Mouse (Mus musculus) heart, postnatal 14 days (tissue): ENCODE data around the gene Ephb2. TPM values are rescaled to one million over a fixed set of nuclear protein-coding genes. Genes with fewer than 3 reads are reported as not detected.
A peak's percentile ranks its signal among the peaks of the same experiment; 100 is the strongest.

Experiments used
- DNase-seq, 2 experiments: peaks; one replicate each; pipeline ENCODE4 v3.0.0; 2021 to 2022
- intact Hi-C: fragments of 180-260 bp; cut with DNase I; formaldehyde crosslinking; loops from one replicate; pipeline ENCODE4 v1.15.1; 2025
- total RNA-seq, 2 experiments: library from RNA; stranded (reverse); gene quantifications; 2 replicates each; pipeline ENCODE4 v1.2.3; 2021

Gene Ephb2
- total RNA-seq, 2 experiments from 2014 or later = 0.81 to 1.1 TPM

DNA sequence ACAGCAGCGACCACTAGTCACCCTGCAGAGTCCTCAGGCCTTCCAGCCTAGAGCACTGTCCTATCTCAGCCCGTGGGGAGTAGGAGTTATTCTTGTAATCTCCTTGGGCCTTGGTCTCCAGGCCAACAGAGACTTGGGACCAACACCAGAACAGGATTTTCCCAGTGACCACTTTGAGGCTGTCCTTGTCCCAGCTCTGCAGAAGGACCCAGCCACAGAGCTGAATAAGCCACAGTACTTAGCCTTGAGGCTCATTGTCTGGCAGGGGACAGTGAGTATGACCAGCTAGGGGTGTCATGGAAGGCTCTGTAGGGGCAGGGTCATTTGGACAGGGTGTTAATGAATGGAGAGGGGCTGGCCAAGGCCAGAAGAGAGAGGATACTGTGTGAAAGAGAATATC is 126.8 kb downstream of the Ephb2 start:
- DNase-seq = no peak
- intact Hi-C loops = no loop called here

GRCm38 (mm10) chr4:136706696-136707095 is 129.1 kb downstream of the Ephb2 start:
- intact Hi-C loops = no loop called here
- DNase-seq = no peak

DNA sequence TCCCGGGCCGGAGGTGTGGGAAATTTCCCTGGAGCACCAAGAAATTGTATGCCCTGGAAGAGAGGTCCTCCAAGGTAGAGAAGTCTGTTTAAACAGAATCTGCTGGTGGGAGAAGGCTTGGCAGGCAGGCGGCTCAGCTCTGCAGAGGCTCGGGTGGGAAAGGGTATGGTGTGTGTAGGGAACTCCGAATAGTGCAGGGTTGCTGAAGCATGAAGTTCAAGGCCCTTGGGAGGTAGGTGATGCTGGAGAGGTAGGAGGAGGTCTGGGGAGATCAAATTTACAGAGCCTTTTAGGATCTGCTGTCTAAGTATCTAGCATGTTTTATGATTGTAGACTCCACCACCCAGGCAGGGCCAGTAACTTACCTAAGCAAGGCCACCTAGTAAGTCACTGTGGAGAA is 130.7 kb downstream of the Ephb2 start:
- DNase-seq = no peak
- intact Hi-C loops = no loop called here

- intact Hi-C loops = no loop called here
- no peak for DNase-seq
These were observed 131.2 kb downstream of the Ephb2 start for GRCm38 (mm10) chr4:136704551-136704950.

DNA sequence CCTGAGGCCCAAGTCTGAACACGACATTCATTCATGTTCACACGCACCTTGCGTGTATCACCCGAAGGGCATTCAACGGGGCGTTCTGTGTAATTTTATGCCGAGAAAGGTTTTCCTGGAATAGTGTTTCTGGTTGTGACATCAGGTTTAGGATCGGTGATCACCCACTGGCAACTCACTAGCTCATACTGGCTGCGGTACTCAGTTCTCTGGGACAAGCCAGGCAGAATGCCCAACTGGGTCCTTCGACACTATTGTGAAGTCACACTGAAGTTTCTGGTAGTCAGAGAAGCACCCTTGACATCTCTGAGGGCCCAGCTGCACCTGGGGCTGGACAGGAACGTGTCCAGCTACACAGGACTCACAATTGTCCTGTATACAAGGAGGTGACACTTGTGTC is 132.4 kb downstream of the Ephb2 start:
- no peak for DNase-seq
- intact Hi-C loops = no loop called here

DNA sequence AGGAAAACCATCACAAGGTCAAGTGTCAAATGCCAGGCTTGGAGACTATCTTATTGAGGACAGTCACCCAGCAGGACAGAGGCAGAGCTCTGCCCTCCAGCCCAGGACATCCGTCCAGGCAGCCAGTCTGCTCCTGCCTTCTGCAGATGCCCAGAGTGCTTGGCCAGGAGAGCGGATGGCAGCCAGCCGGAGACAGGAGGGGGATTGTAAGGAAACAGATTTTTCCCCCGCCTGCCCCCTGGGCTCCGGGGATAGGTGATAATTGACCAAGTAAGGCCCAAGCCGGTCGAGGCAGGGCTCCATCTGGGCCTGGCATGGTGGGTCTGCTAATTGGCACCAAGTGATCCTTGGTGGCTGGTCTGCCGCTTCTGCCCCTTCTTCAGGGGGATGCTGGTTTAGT is 133.3 kb downstream of the Ephb2 start:
- intact Hi-C loops = no loop called here
- no peak for DNase-seq

DNA sequence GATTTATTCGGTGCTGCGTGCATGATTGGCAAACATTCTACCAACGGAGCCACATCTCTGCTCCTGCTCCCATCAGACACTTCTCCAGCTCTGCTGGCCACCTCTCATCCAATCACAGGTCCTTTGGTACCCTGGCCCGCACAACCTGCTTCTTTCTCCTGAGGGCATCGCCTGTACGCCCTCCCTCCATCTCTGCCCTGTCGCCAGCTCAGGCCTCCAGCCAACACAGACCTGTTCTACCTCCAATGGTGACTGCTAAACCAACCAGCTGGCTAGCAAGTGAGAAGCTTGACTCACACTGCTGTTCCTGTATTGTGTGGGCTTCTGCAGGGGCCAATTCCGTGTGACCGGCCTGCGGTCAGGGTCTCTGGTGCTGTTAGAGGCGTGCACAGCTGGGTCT is 134.6 kb downstream of the Ephb2 start:
- intact Hi-C loops = no loop called here
- DNase-seq = no peak

DNA sequence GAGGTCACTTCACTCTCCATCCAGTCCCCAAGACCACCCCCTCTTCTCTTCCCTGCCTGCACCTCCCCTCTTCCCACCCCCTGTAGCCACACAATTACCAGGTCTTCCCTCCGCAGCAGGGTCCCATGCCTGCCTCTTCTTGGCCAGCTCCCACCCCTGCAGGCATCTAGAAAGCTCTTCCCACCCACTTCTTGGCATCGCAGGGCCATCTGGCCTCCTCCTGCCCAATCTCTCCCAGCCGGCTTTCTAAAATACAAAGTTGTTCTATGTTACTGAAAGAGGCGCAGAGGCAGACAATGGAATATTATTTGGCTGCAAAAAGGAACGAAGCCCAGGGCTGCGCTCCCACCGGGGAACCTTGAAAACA is 136.7 kb downstream of the Ephb2 start:
- no peak for DNase-seq
- intact Hi-C loops = loop anchor here (5.0 kb wide), 1 partner anchor 143 kb away; no protein-coding TSS in a partner anchor

- no peak for DNase-seq
- intact Hi-C loops = loop anchor here (5.0 kb wide), 1 partner anchor 144 kb away; no protein-coding TSS in a partner anchor
These were observed 137.2 kb downstream of the Ephb2 start for GRCm38 (mm10) chr4:136698404-136699083.

DNA sequence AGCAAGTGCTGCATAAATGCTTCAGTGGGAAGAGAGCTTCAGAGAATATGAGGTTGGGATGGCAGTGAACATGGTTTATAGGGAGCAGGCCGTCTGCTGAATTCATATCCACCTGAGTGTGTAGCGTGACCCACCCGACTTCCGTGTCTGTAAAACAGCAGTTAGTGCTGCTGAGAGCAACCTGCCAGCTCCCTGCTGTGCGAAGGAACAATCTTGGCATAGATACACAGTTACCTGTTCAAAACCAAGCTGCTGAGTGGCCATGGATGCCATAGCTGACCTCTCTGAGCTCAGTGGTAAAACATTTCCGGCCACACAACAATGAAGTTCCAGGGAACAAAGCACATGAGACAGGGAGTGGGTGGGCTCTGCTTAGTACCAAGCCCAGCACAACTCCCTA is 138.5 kb downstream of the Ephb2 start:
- intact Hi-C loops = loop anchor here (5.0 kb wide), 1 partner anchor 145 kb away; no protein-coding TSS in a partner anchor

GRCm38 (mm10) chr4:136696381-136696925 is 139.3 kb downstream of the Ephb2 start:
- intact Hi-C loops = loop anchor here (5.0 kb wide), 1 partner anchor 146 kb away; no protein-coding TSS in a partner anchor
- DNase-seq = peak; percentile 57 to 70

More for the DNA sequence above, 138.5 kb downstream of the Ephb2 start:
- no peak for DNase-seq

- DNase-seq = no peak
These were observed 140.1 kb downstream of the Ephb2 start for GRCm38 (mm10) chr4:136695696-136696095.

DNA sequence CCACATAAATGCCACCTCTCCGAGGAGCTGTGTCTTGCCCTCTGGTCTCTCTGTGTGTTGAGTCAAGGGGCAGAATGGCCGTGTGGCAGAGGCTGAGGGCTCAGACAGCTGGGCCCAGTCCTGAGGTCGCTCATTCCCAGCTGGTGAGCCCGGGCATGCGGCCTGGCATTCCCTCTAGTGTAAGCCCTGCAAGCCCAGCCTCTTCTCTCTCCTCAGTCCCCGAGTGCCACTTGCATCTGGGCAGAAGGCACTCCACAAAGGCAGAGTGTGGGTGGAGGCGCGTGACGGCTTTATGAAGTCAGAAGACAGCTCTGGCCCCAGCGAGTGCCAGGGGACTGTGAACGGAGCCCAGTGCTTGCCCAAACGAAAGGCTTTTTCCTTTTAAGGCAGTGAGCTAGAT is 145.8 kb downstream of the Ephb2 start:
- no peak for DNase-seq
- intact Hi-C loops = no loop called here

More at GRCm38 (mm10) chr4:136695696-136696095, 140.1 kb downstream of the Ephb2 start:
- intact Hi-C loops = loop anchor here (5.0 kb wide), 1 partner anchor 147 kb away; no protein-coding TSS in a partner anchor

- intact Hi-C loops = no loop called here
- no peak for DNase-seq
These were observed 147.7 kb downstream of the Ephb2 start for GRCm38 (mm10) chr4:136688113-136688512.

DNA sequence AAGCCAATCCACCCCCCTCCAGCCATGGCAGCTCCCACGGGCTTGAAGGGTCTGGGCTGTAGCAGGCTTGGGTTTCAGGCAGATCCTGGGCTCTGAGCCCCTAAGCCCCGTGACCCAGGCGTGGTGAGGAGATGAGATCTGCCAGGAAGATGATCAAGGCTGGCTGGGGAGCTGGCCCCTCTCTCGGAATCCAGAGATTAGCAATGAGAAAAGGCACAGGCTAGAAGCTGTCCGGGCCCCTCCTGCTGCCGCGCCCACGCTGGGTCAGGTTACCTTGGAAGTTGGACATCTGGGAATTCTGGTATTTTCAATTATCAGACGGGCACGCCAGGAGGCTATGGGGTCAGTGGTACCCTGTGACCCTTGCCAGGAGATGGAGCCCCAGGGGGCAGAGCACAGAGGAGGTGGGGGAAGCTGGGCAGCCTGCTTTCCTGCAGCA is 150.3 kb downstream of the Ephb2 start:
- no peak for DNase-seq
- intact Hi-C loops = no loop called here

DNA sequence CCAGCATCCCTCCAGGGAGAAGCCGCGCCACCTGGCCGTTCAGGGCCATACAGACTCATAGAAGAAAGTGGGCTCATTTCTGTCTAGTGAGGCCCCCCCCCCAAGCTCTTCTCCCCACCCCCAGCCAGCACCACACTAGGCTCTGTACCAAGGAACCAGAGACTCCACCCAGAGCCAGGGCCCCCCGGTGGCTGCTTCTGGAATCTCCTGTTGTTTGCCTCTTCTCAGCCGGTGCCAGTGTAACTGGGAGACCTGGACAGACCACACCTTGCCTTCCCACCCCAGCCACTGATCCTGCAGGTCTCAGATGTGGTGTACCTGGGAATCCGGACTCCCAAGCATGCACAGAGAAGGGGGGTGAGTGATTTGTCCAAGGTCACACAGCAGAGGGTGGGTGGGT is 151.3 kb downstream of the Ephb2 start:
- intact Hi-C loops = no loop called here
- no peak for DNase-seq

DNA sequence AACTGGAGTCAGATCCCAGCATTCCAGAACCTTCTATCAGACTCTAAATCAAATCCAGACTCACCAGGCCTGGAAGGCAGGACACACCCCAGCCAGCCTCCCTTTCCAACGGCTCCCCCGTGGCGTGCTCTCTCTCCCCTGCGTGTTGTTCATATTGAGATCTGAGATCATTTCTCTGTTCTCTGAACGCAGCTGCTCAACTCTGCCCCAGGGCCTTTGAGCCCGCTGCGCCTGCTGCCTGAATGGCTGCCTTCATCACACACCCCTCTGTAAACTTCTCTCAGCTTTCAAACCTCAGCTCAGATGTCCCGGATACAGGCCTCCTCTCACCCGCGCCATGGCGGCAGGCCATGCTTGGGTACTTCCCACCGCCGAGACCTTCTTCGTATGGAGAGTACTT is 155.1 kb downstream of the Ephb2 start:
- intact Hi-C loops = no loop called here
- no peak for DNase-seq

DNA sequence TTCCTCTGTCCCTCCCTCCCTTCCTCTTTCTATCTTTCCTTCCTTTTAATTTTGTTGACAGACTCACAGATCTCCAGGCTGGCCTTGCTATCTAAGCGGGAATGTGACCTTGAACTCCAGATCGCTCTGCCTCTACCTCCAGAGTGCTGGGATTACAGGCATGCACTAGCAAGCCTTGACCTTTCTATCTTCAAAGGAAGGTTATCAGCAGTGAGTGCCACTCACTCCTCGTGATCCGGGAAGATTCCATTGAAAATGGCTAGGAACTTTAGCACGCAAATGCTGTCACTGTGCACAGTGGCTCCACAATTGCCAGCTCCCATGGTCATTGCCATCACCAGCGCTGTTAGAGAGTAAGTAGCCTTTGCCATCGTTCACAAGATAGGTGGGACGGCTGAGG is 156.6 kb downstream of the Ephb2 start:
- no peak for DNase-seq
- intact Hi-C loops = no loop called here

- DNase-seq = peak; percentile 77 to 89
- intact Hi-C loops = loop anchor here (1.0 kb wide), 2 partner anchors 163 to 394 kb away; no protein-coding TSS in a partner anchor
These were observed 157.3 kb downstream of the Ephb2 start for GRCm38 (mm10) chr4:136678480-136678879.

DNA sequence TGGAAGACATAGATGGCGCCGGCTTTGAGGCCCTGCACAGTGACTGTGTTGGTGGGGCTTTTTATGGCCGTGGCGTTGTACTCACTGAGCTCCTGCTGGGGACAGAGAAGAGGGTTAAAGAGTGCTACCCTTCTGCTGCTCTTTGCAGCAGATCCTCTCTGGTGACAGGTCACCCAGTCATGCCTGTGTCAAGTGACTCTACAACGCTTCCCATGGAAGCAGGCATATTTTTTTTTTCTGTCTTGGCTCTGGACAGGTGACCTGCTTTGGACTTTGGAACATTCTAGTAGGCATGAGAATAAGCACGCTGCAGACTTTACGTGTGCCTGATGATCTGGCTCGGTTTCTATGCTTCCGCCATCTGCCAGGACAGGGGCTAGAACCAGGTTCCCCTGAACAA is 160.3 kb downstream of the Ephb2 start:
- no peak for DNase-seq
- intact Hi-C loops = no loop called here

DNA sequence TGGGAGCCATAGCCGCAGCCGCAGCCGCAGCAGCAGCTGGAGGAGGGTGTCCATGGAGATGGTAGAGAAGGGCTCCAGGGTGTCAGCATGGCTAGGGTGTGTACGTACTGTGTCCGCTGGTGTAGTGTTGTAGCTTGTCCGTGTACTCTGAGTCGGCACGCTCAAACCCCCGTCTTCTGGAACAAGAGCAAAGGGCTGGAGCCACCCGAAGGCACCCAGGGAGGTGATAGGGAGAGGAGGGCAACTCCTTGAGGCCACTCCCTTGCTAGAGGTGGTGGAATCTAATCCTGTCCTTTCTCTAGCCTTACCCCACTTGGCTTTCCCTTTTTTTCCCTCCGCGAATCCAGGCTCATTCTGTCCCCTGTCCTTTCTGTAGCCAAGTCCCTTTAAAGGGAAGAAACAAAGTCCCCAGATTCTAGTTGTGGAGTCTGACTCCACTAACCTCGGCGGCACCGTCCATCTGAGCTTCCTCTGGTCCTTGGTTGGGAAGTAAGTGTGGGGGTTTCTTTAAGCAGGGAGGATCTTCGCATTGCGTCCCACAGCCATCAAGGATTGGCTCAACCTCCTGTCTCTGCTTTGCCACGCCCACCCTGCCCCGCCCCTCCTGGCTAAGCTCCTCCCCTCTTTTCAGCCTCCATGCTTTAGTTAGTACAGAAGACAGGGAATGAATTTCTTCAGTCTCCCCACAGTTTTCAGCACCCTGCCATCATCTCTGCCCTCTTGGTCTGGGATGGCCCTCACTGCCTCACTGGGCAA is 163.3 kb downstream of the Ephb2 start:
- intact Hi-C loops = no loop called here
- DNase-seq = no peak
